Mouse (Mus musculus) 416B (cell line): Measurements from ENCODE around the gene Akr1c19.
A peak's percentile ranks its signal among the peaks of the same experiment; 100 is the strongest.
"Not testable (repeated sequence)": the region's sequence is repeated elsewhere in the genome, so short reads cannot be mapped to it uniquely, and the experiment has no call there.

Experiments used
- DNase-seq: peaks from one replicate; pipeline ENCODE4 v3.0.0; 2011; ENCODE audit warnings: low read depth

Akr1c19 gene

DNA sequence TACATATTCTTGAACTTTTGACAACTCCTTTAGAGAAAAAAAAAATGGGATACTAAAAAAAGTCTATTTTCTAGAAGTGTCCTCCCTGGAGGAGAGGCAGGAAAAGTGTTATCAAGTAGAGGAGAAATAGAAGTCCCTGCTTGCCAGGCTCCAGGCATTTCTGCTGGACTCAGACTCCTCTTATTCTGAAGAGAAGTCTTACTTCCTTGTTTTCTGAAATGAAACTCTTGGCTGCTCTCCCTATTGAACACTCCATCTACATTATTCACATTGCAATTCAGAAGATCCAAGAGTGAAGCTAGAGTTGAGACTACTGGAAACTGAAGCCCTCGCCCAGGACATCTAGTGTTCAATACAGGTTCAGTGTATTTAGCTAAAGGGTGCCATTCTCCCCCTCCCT lies at the start of gene Akr1c19:
Akr1c19 (plus strand) TSS at position 260 of the 400 bp plus-strand sequence.
- no peak for DNase-seq

DNA sequence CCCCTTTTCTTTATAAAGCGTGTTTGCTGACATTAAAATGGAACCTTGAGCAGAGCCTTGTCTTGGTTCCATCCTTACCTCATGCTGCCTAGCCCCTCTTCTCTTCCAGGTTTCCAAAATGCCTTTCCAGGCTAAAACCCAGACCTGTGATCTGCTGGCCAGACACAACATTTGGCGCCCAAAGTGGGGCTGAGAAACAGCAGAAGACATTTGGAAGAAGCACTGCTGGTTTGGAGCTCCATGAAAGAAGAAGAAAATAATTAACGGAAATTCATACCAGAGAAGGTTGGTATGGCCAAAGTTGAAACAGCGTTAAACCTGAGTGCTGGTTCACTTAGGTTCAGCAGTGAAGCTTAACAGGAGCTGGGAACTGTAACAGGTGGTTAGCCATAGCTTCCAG lies 47.2 kb upstream of the Akr1c19 start:
- DNase-seq = not testable (repeated sequence)

DNA sequence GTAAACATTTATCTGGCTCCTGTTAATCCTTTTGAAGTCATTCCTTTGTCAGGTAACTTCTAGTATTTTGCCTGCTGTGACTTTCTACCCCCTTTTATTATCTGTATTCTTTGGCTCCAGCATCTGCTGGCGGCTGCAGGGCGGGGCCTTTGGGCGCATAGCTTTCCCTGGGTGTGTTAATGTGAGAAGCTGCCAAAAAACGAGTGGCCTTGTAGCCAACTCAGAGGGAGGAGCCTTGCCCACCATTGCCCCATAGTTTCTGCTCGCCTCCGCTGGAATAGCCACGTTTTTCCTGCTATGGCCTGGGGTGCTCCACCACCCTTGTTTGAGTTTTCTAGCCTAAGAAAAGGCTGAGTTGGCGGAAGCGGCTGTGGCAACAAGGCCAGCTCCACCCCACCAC lies 45.4 kb upstream of the Akr1c19 start:
- no peak for DNase-seq

DNA sequence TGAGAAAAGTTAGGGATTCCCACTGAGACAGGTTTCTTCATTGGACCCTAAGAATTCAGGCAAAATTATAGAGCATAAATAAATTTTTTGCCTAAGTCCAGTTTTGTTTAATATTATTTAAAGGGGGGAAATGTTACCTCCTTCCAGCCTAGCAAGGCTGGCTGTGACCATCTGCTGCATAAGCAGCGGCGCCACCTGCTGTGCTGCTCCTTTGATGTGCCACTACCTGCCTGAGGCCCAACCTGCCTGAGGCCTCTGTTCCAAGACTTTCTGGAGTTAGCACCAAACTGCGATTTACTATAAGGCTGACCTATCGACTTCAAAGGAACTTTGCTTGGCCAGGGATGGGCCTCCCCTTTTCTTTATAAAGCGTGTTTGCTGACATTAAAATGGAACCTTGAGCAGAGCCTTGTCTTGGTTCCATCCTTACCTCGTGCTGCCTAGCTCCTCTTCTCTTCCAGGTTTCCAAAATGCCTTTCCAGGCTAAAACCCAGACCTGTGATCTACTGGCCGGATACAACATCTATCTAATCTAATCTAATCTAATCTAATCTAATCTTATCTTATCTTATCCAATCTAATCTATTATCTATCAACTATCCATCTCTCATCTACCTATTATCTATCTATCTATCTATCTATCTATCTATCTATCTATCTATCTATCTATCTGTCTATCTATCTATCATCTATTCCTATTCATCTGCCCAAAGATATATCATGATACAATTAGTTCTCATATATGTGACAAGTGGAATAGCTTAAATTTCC lies 41.7 kb upstream of the Akr1c19 start:
- peak; percentile 21 for DNase-seq

DNA sequence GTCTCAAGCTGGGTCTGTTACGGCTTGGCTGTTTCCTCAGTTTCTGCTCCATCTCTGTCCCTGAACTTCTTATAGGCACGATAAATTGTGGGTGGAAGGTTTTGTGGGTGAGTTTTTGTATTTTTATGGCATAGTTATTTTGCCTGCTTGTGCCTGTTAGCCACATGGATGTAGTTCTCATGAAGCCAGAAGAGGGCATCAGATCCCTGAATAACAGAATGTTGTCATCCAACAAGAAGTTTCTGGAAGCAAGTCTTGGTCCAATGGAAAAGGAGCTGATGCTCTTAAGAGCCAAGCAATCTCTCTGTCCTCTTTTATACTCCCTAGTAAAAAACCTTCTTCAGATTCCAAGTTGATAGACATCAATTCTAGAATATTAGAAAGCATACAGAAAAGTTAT lies 40.3 kb upstream of the Akr1c19 start:
- peak; percentile 53 for DNase-seq

DNA sequence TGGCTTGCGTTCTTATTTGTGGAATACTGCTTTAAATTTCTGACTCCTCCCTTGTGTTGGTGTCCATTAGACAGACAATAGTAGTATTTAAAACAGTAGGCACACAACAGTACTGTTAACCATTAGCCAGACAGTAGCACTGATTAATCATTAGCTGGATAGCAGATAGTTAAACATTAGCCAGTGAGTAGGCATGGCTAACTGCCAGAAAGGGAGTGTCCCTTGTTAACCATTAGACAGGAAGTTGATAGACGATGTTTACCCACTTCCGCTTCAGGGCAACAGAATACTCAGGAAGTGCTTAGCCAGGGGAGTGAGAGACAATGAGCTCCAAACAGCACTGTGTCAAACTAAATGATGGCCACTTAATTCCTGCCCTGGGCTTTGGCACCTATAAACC lies 37.6 kb upstream of the Akr1c19 start, which contains the start of gene Akr1c13:
Akr1c13 (plus strand) TSS at position 247 of the 400 bp plus-strand sequence.
- DNase-seq = peak; percentile 94

DNA sequence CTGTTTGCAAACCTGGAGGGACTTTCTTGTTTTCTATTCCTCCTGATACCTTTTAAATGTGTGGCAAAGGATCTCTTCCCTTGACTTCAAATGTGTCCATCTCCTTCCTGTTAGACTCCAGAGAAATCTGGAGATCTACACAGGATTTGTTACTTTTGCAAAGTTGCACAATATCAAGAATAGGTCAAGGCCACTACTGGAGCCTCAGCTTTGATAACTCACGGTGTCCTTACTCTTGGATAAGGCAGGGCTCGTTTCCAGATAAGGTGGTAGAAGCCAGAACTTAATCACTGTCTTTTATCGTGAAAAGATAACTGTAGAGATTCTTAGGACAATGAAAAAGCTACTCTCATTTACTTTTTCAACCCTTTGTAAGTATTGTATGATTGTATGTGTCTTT lies 36.0 kb upstream of the Akr1c19 start:
- peak; percentile 14 for DNase-seq

DNA sequence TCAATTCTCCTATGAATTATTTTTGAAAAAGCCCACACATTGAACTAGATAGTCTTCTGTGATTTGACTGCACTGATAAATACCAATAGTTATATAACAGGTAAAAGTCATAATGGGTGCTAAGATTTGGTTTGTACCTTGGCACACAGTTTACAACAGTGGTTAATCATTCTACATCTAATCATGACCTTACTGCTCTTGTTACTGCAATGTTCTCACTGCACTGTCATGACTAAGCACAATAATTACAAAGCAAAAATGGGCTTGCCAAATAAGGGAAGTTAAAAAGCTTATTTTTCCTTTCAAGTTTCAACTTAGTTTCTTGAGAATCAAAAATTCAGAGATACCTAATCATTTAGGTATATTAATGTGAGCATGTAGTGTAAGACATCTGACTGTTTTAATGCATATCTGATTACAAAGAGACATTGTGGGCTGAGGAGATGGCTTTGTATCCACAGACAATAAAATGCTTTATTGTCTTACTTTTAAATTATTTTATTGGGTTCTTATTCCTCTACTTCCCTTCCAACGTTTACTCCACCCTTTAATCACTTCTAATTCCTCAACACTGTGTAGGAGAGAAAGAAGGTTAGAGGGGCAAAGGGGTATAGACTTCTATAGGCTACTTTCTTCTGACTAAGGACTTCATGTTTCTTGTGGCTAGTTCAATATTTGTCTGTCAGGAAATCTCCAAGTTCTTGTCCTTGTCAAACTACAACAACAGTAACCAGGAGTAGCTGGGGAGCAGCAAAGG lies 22.2 kb upstream of the Akr1c19 start:
- DNase-seq = peak; percentile 49

DNA sequence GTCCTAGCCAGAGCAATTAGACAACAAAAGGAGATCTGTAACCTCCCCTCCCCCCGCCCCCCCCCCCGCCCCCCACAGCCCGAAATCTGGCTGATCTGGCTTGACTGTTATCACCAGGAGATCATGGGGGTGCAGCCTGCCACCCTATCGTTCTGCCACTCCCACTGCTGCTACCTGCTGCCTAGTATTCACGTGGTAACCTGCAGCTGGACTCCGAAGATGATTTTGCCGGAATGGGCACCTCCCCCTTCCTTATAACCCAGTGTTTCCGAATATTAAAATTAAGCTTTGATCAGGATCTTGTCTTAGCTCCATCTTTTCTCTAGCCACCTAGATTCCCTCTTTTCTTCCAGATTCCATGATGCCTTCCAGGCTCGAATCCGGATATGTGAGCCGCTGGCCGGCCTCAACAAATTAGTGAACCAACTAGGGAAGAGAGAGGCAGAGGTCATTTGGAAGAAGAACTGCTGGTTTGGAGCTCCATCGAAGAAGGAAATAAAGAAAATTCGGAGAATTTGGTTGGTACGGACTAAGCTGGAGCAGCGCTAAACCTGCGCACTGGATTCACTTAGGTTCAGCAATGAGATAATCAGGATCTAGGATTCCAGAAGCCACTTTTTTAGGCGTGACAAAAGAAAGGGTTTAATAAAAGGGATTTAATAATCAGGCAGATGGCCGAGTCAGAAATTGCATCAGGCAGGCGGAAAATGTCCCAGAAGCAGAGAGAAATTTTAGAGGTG lies 16.8 kb upstream of the Akr1c19 start:
- DNase-seq = no peak

DNA sequence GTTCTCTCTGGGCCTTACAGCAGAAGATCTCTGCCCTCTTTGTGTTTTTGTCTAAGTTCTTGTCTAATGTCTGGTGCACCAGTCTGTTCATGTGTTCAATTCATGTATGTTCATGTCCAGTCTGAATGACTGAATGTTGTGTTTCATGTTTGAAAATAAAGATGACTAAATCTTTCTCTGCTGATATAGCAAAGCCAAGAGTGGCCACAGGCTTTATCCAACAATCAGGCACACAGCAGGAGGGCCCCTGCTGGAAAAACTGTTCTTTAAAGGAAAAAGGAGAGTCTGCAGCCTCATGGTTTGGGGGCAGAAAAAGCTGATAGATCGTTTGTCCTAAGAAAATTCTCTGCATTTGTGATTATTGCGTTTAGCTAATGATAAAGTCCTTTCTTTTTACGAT lies 16.2 kb upstream of the Akr1c19 start:
- no peak for DNase-seq

DNA sequence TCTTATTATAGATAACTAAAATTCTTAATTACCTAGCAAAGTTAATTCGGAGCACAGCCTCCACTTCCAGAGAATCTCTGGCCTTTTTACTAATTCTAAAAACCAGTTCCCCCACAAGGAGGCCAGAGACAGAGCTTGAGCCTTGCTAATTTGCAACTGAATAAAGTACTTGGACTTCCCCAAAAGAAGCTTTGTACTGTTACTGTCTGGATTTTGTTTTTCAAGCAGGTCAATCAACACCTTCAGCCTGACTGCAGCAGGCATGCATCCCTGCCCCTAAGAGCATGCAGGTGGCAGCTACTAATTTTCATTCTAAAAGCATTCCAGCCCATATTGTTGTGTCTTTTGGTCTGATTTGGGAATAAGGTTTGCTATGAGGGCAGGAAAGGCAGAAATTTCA lies 13.0 kb upstream of the Akr1c19 start:
- not testable (repeated sequence) for DNase-seq

DNA sequence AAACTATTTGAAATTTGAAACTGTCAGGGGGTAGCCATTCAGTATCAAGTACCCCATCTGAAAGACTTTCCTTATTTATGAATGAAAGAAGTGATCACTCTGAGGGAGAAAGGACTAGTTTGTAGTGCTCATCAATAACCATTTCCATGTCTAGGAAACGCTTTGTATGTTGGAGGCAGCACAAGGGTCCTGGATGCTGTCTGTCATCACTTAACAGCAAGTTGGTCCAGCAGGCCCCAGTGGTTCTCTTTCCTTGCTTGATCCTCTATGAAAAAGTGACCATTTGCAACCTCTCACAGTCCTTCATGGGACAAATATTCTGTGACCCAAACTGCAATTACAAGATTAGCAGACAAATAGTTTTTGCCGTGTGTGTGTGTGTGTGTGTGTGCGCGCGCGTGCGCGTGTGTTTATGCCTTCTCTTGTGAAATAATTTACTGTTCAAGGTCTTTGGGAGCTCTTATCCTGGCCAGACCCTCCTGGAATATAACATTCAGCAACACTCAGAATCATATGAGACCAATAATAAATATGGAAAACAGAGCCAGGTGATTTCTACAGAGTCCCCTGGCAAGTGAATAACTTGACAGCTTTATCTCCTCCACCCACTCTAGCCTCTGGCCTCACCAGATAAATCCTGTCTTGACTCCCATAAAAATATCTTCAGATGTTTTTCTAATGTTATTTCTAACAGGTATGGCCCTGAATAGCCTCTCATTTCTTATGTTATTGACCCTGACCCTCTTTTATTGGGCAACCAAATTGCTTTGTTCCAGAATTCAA lies 2.5 kb downstream of the Akr1c19 start:
- no peak for DNase-seq

DNA sequence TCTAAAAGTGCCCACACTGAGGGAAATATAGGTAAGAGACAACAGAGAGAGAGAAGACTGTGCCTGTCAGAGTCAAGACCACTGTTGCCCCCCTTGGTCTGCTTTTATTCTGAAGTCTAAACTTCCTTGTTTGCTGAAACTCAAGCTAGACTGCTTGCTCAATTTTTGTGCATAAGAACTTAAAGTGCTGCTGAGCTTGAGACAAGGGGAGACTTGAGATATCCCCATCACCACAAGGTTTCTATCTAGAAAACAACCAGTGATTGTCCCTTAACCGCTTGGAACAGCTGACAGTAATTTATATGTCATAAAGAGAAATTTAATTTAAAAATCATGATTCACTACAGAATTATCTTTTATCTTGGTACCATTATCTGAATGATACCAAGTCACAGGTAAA lies 4.6 kb downstream of the Akr1c19 start:
- no peak for DNase-seq

DNA sequence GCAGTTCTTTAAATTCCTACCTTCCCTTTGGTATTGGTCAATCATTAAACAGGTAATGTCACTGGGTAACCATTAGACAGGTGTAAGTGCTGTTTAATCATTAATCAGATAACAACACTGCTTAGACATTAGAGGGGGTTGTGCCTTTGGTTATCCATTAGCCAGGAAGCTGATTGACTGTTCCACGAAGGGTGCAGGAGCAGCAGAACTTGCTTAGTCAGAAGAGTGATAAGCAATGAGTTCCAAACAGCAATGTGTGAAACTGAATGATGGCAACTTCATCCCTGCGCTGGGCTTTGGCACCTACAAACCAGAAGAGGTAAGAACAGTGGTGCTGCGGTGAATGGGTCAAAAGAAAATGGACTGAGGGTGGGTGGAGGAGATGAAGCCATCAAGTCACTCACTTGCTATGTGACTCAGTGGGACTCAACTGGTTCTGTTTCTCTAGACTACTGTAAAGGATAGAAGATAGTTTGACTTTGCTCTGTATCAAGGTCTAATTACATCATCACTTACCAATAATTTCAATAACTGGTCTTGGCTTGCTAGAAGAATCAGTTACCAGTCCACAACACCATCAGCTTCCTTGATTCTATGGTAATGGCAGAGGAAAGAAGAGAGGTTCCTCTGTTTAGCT lies 5.2 kb downstream of the Akr1c19 start:
- DNase-seq = no peak

DNA sequence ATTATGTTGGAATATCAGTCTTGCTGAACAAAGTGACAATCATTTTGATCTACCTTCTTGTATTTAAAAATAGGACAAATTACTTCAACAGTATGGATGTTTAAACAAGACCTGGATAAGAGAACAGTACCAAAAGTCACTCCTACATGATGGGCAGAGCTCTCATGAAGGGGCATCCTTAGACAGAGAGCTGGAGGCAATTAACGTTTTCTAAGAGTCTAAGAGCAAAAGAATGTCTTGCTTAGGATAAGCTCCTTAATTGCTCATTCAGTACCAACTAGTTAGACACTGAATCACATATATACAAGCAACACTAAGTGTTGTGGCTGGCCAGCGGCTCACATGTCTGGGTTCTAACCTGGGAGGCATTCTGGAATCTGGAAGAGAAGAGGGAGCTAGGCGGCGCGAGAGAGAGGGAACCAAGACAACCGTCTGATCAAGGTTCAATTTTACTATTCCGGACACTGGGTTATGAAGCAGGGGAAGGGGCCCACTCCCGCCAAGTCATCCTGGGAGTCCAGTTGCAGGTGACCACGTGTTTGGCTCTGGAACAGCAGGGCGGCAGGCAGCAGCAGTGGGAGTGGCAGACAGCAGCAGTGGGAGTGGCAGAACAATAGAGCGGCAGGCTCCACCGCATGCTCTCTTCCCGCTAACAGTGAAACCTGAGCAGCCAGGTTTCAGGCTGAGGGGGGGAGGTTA lies 16.5 kb downstream of the Akr1c19 start:
- DNase-seq = no peak

DNA sequence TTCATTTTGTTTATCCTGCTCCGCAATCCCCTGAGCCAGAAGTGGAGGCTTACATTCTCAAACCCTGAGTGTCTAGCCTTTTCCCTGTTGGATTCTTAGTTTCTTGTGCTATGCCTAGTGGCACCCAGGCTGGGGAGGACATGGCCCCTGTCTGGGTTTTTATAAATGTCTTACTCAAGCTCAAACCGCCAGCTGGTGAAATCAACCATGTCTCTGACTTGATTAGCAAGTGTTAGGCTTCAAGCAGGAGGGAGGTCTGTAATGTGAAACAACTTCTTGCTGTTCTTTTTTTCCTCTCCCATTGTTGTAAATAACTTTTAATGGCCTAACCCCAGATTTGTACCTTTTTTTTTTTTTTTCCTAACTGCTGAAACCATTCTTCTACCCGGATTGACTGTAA lies 20.8 kb downstream of the Akr1c19 start:
- DNase-seq = no peak

DNA sequence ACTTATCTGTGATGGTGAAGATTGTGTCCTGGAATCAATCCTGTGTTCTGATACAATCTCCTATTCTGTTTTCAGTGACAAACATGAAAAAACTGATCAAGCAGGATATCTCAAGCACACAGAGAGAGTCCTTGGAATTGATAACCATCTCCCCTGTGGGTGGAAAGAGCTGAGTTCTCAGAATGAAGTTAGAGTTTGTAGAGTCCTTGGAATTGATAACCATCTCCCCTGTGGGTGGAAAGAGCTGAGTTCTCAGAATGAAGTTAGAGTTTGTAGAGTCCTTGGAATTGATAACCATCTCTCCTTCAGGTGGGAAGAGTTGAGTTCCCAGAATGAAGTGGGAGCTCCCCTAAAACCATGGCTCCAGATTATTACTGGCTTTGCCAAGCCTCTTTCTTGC lies 28.4 kb downstream of the Akr1c19 start:
- DNase-seq = not testable (repeated sequence)

DNA sequence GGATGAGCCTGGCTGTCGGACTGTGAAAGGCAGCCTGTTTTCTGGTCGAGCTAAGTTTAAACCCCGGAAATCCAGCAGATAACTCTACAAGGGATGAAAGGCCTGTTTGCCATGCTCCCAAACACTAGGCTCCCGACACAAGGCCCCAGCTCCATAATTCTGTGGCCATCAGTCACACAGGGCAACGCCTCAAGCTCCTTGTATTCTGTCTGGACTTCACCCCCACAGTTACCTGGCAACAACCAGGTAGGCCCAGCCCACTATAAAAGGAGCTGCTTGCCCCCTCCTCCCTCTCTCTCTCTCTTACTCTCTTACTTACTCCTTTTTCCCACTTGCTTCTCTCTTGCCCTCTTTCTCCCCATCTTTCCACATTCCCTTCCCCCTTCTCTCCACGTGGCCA lies 28.8 kb downstream of the Akr1c19 start:
- no peak for DNase-seq

DNA sequence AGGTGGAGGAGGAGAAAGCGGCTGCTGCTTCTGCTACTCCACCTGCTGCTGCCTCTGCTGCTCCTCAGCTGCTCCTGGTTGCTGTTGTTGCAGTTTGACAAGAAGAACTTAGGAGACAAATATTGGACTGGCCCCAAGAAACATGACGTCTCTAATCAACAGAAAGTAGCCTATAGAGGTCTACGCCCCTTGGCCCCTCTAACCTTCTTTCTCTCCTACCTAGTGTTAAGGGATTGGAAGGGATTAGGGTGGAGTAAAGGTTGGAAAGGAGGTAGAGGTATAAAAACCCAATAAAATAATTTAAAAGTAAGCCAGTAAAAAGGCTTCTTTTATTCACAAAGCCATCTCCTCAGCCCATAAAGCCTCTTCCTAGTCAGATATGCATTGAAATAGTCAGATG lies 36.1 kb downstream of the Akr1c19 start:
- no peak for DNase-seq

DNA sequence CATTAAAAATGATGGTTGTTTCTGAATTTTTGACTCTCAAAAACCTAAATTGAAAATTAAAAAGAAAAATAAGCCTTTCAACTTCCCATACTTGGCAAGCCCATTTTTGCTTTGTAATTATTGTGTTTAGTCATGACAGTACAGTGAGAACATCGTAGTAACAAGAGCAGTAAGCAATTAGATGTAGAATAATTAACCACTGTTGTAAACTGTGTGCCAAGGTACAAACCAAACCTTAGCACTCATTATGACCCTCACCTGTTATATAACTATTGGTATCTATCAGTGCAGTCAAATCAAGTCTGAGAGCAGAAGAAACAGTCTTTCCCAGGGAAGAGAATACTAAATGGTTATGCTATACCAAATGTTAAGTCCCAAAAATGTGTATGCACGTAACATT lies 36.5 kb downstream of the Akr1c19 start:
- DNase-seq = no peak

DNA sequence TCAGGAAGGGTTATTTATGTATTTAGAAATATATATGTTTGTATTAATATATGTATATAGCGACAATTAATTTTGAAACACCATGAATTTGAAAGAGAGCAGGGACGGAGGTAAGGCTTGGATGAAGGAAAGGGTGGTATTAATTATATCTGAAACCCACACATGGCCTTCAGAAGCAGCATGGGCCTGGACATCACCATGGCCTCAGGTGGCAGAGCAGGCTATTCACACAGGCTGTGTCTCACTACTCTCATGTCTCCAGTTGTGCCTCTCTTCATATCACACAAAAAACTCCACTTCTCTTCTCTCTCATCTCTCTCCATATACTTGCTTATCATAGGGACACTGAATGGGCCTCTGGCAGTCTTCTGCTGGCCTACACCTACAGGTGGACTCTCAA lies 37.0 kb downstream of the Akr1c19 start:
- DNase-seq = not testable (repeated sequence)
